Mouse (Mus musculus) megakaryocyte, embryonic 14.5 days (primary cell): ENCODE results near the gene Taok3.

Experiments used
- FLI1 ChIP-seq: IDR thresholded peaks from 2 replicates; pipeline ENCODE4 v1.6.1; 2012; ENCODE audit warnings: low read length, inconsistent platforms, mixed read lengths
- GATA1 ChIP-seq: IDR thresholded peaks from 3 replicates; pipeline ENCODE4 v1.6.1; 2012; ENCODE audit warnings: mixed read lengths, low read length, inconsistent platforms, borderline replicate concordance

DNA sequence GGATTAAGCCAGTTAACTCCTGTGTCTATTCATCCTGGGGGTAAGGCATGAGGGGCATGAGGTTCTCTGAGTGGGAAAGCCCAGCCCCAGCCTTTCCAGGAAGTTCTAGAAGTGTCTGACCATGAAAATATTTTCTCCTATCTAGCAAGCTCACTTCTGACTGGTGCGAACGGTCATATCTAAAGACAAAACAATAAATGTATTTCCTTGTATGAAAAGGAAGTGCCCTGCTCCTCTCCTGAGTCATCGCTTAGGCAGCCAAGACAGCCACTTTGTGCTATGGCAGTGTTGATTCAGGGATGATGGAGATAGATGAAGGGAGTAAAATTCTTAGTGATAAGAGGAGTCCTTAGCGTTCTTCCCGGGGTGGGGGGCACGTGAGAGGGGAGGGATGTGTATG, 3.2 kb downstream of the Taok3 start:
- TF ChIP-seq GATA1 (no peak), FLI1 (no peak)
